Mouse (Mus musculus) embryonic stem cell, embryonic (primary cell): ENCODE data around the gene Des.

Source experiments
- CTCF ChIA-PET, 4 experiments: fragments of 300-600 bp in 2 of 4; fragments of 350-600 bp in 2 of 4; sonication (Branson Sonifier 250); formaldehyde crosslinking; loops; one replicate each; lab custom pipeline; 2022; ENCODE audit warnings: inconsistent platforms in 2 of 4; lab: Charles Lee
- POLR2A ChIA-PET, 4 experiments: fragments of 300-600 bp in 2 of 4; fragments of 350-600 bp in 2 of 4; sonication (Branson Sonifier 250); formaldehyde crosslinking; loops; one replicate each; lab custom pipeline; 2022; ENCODE audit warnings: antibody characterized with exemption in 4 of 4, inconsistent platforms in 1 of 4; lab: Charles Lee

The Des gene

GRCm38 (mm10) chr1:75360112-75361031 lies at the start of gene Des:
Des (plus strand) TSS chr1:75360329.
- POLR2A ChIA-PET, result interaction anchor here in 2 of 4 experiments (0.9 to 4.8 kb wide), 12 partner anchors 10 to 127 kb away, joined by 3 to 25 read pairs (median 4); partner anchors contain the start of gene Dnpep (in 1 of the 2)
- CTCF ChIA-PET, result interaction anchor here in 3 of 4 experiments (0.6 to 4.7 kb wide), 13 partner anchors 10 to 123 kb away, joined by 3 to 15 read pairs (median 4); partner anchors contain the start of gene Dnpep (in 2 of the 3)

- ChIA-PET POLR2A (no interaction called here), CTCF (no interaction called here)
Observed at GRCm38 (mm10) chr1:75311694-75312093, 48.4 kb upstream of the Des start.

- ChIA-PET CTCF (interaction anchor here in 2 of 4 experiments (0.6 to 0.8 kb wide), 3 partner anchors 28 to 183 kb away, joined by 3 to 7 read pairs (median 4); no protein-coding TSS in a partner anchor), POLR2A (interaction anchor here in 2 of 4 experiments (0.6 to 4.6 kb wide), 6 partner anchors 9 to 134 kb away, joined by 3 to 42 read pairs (median 4); no protein-coding TSS in a partner anchor)
Observed at GRCm38 (mm10) chr1:75315011-75315410, 45.1 kb upstream of the Des start.

GRCm38 (mm10) chr1:75315456-75316365 lies 44.4 kb upstream of the Des start:
- ChIA-PET POLR2A (interaction anchor here (0.5 to 4.6 kb wide), 26 partner anchors 10 to 283 kb away, joined by 3 to 45 read pairs (median 8); partner anchors contain the start of genes Zfand2b (in 2 of the 4), Ankzf1 (in 1 of the 4), Atg9a (in 1 of the 4) and Chpf (in 1 of the 4)), CTCF (interaction anchor here in 2 of 4 experiments (0.6 to 1.6 kb wide), 6 partner anchors 26 to 184 kb away, joined by 3 to 7 read pairs (median 4); partner anchors contain the start of gene Gmppa (in 1 of the 2))

GRCm38 (mm10) chr1:75316861-75317240 lies 43.3 kb upstream of the Des start:
- ChIA-PET CTCF (interaction anchor here in 3 of 4 experiments (0.6 to 2.8 kb wide), 53 partner anchors 11 to 920 kb away, joined by 3 to 18 read pairs (median 5); partner anchors contain the start of genes Gmppa (in 2 of the 3), Abcb6 (in 1 of the 3), Ankzf1 (in 1 of the 3) and Asic4 (in 1 of the 3)), POLR2A (interaction anchor here (0.5 to 4.6 kb wide), 120 partner anchors 8 to 1032 kb away, joined by 3 to 45 read pairs (median 5); partner anchors contain the start of genes Chpf (in 3 of the 4), Tuba4a (in 3 of the 4), Zfand2b (in 3 of the 4) and Abcb6 (in 2 of the 4))

DNA sequence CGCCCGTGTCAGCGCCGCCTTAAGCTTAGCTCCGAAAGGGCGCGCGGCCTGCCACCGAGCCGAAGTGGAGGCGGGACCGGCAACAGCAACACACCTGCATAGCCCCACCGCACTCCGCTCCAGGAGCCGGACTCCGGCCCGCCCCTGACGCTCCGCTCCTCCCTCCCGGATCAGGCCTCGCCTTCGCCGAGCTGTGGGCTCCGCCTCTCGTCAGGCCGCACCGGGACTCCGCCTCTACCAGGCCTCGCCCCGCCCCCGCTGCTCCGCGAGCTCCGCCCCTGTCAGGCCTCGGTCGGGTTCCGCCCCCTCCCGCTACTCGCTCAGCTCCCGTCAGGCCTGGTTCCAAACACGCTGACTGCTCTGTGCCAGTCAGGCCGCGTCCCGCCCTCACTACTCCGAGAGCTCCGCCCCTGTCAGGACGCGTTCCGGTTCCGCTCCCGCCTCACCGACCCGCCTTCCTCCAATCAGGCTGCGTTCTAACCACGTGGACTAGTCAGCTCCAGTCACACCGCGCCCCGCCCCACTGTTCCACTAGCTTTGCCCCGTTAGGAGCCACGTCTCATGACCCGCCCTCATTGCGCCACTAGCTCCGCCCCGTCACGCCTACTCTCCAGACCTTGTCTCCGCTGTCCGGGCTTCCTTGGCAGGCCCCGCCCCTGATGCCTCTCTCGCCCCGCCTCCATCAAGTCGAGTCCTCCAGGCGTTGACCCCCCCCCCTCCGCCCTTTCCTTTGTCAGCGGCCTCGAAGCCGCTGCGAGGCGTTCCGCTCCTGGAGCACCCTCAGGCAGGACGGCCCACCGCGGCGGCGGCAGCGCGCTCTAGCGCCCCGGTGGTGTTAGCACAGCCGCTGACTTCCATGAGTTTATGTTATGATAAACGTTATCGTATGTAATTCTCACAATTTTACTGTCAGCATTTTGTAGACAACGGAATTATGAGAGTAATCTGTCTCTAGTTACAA lies 42.6 kb upstream of the Des start, which contains the start of gene Dnpep:
Dnpep (minus strand) TSS at position 750 of the 961 bp plus-strand sequence.
- POLR2A ChIA-PET, result interaction anchor here (0.5 to 4.6 kb wide), 140 partner anchors 8 to 1456 kb away, joined by 3 to 45 read pairs (median 5); partner anchors contain the start of genes Chpf (in 3 of the 4), Tuba4a (in 3 of the 4), Zfand2b (in 3 of the 4) and Abcb6 (in 2 of the 4)
- CTCF ChIA-PET, result interaction anchor here in 3 of 4 experiments (0.5 to 2.8 kb wide), 83 partner anchors 11 to 982 kb away, joined by 3 to 18 read pairs (median 4); partner anchors contain the start of genes Gmppa (in 2 of the 3), Abcb6 (in 1 of the 3), Ankzf1 (in 1 of the 3) and Asic4 (in 1 of the 3)

DNA sequence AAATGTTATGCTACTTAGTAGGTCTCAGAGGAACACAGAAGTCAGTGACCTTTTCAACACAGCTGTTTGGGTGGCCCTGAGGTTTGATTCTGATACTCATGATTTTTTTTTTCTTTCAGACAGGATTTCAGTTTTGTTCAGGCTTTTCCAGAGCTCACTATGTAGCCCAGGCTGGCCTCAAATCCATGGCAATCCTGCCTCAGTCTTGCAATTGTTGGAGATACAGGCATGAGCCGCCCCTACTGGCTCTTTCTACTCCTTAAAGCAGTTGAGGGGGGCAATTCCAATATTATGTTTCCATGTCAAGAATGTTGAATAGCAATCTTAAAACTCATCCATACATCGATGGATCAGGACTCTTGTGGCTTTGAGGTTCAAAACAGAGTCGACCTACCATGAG lies 41.8 kb upstream of the Des start:
- ChIA-PET POLR2A (interaction anchor here in 3 of 4 experiments (0.9 to 4.6 kb wide), 20 partner anchors 10 to 188 kb away, joined by 3 to 45 read pairs (median 14); partner anchors contain the start of genes Tuba4a (in 3 of the 3), Des (in 2 of the 3), A630095N17Rik (in 1 of the 3) and Chpf (in 1 of the 3)), CTCF (interaction anchor here in 3 of 4 experiments (0.9 to 2.8 kb wide), 16 partner anchors 10 to 510 kb away, joined by 3 to 13 read pairs (median 8); partner anchors contain the start of genes Abcb6 (in 1 of the 3), Chpf (in 1 of the 3), Gmppa (in 1 of the 3) and Tmem198 (in 1 of the 3))

DNA sequence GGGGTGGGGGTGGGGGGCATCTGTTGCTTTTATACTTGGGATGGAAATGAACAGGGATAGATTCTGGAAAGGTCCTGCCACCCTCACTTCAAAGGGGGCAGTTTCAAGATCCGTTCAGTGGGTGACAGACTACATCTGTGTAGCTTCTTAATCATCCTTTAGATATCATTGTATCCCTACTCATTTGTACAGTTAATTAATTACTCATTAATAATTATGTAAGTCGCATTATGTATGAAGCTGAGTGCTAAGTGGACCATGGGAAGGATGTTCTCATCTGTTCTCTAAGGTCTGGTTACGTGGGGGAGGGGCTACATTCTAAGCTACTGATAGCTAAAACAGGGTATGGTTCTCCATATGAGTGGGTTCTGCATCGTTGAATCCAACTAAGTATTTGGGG lies 41.4 kb upstream of the Des start:
- CTCF ChIA-PET, result interaction anchor here in 2 of 4 experiments (0.9 to 2.8 kb wide), 5 partner anchors 10 to 161 kb away, joined by 3 to 13 read pairs (median 9); partner anchors contain the start of genes Abcb6 (in 1 of the 2), Chpf (in 1 of the 2), Gmppa (in 1 of the 2) and Tmem198 (in 1 of the 2)
- POLR2A ChIA-PET, result interaction anchor here in 3 of 4 experiments (0.9 to 4.6 kb wide), 9 partner anchors 10 to 160 kb away, joined by 3 to 45 read pairs (median 16); partner anchors contain the start of genes Des (in 2 of the 3), Tuba4a (in 2 of the 3), Chpf (in 1 of the 3) and Tmem198 (in 1 of the 3)

DNA sequence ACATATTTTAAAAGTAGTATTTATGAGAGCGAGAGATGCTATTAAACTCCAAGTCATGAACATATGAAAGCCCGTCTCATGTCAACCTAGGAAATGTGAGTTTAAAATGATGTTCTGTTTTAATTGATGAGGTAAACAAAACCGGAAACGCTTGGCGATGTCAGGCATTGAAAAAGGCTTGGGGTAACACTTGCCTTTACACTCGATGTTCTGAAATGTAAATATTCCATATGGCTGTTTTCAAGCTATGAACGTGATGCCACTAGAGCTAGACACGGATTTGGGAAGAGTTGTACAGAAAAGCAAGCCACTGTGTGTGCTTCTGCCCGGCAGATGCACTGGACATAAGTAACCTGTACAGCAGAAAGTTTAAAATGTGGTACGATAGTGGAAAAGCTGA lies 41.0 kb upstream of the Des start:
- CTCF ChIA-PET, result interaction anchor here in 2 of 4 experiments (0.7 to 2.8 kb wide), 3 partner anchors 25 to 158 kb away, joined by 3 to 13 read pairs (median 4); partner anchors contain the start of gene Abcb6 (in 1 of the 2)
- POLR2A ChIA-PET, result interaction anchor here in 2 of 4 experiments (0.9 to 3.2 kb wide), 4 partner anchors 9 to 160 kb away, joined by 3 to 24 read pairs (median 6); partner anchors contain the start of genes Chpf (in 1 of the 2), Des (in 1 of the 2) and Tmem198 (in 1 of the 2)

- ChIA-PET POLR2A (interaction anchor here in 2 of 4 experiments (1.8 to 3.6 kb wide), 2 partner anchors 10 to 11 kb away, joined by 19 to 24 read pairs; partner anchors contain the start of gene Dnpep (in 2 of the 2)), CTCF (interaction anchor here in 1 of 4 experiments (1.4 kb wide), 1 partner anchor 71 kb away, joined by 4 read pairs; no protein-coding TSS in a partner anchor)
Observed at GRCm38 (mm10) chr1:75327461-75327860, 32.7 kb upstream of the Des start.

DNA sequence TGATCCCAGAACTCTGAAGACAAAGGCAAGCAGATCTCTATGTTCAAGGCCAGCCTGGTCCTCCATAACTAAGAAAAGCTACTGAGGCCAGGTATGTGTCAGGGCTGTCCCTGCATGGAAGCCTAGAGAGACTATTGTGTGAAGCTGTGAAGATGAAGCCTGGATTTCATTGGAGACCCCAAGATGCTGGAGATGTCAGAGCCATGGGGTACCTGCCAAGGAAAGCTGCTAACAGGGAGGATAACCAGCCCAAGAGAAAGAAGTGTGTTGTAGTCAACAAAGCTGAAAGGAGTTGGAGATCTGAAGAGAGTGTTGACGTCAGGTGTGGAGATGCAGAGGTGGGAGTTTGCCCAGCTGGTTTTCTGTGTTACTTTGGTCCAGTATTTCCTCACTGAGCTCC lies 28.9 kb upstream of the Des start:
- POLR2A ChIA-PET, result interaction anchor here in 2 of 4 experiments (0.9 to 2.4 kb wide), 8 partner anchors 12 to 139 kb away, joined by 3 to 17 read pairs (median 4); partner anchors contain the start of genes Dnpep (in 2 of the 2), Ankzf1 (in 1 of the 2) and Atg9a (in 1 of the 2)
- CTCF ChIA-PET, result interaction anchor here in 1 of 4 experiments (1.0 to 1.9 kb wide), 2 partner anchors 14 kb away, joined by 3 to 10 read pairs; partner anchors contain the start of gene Dnpep

GRCm38 (mm10) chr1:75336461-75336860 lies 23.7 kb upstream of the Des start:
- ChIA-PET POLR2A (interaction anchor here in 2 of 4 experiments (1.3 to 3.4 kb wide), 5 partner anchors 8 to 168 kb away, joined by 4 to 12 read pairs (median 6); partner anchors contain the start of genes Dnpep (in 1 of the 2) and Zfand2b (in 1 of the 2)), CTCF (interaction anchor here in 3 of 4 experiments (0.6 to 1.8 kb wide), 5 partner anchors 13 to 141 kb away, joined by 3 to 6 read pairs (median 4); no protein-coding TSS in a partner anchor)

- CTCF ChIA-PET, result interaction anchor here in 1 of 4 experiments (1.1 kb wide), 1 partner anchor 140 kb away, joined by 3 read pairs; no protein-coding TSS in a partner anchor
- POLR2A ChIA-PET, result no interaction called here
Observed at GRCm38 (mm10) chr1:75337097-75337496, 23.0 kb upstream of the Des start.

DNA sequence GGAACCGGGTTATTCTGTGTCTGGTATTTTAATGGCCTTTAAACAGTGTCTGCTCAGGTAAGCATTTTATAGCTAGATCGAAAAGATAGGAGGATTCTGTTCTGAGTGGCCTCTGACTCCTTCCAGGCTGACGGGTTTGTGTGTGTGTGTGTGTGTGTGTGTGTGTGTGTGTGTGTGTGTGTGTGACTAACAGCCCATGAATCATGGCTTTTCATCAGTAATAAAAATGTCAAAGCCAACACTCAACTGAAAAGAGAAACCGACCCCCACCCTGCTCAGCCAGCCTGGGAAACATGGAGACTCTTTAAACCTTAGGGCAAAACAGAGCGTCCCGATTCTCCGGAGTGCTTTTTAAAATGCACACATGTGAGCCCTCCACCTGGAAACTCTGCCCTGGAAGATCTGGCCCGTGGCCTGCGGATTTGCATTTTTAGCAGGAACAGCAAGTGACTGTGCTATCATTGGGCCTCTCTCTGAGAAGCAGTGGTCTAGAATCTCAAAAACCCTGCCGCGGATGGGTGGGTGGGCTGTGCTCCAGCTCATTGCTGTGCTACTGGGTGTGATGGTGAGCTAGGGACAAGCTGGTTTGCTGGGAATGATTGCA lies 21.9 kb upstream of the Des start:
- CTCF ChIA-PET, result interaction anchor here in 1 of 4 experiments (0.6 kb wide), 1 partner anchor 180 kb away, joined by 3 read pairs; no protein-coding TSS in a partner anchor
- POLR2A ChIA-PET, result interaction anchor here in 1 of 4 experiments (1.4 to 1.5 kb wide), 2 partner anchors 10 to 21 kb away, joined by 3 to 4 read pairs; no protein-coding TSS in a partner anchor
